Mouse (Mus musculus) hindbrain, embryonic 14.5 days (tissue): ENCODE results near the gene Pnpla6. TPM values are rescaled to one million over a fixed set of nuclear protein-coding genes. Genes with fewer than 3 reads are reported as not detected.
"Not testable (repeated sequence)": the region's sequence is repeated elsewhere in the genome, so short reads cannot be mapped to it uniquely, and the experiment has no call there.

Source experiments
- ATAC-seq: fragments of 200-750 bp; cut with Nextera tagmentation; 2 replicates; pipeline ENCODE4 v1.8.0; 2017; ENCODE audit warnings: moderate number of reproducible peaks, mild to moderate bottlenecking, moderate TSS enrichment, moderate library complexity; ENCODE audit not compliant: low FRiP score
- DNase-seq: peaks from one replicate; pipeline ENCODE4 v3.0.0-alpha.2; 2015; ENCODE audit warnings: low spot score
- H3K27ac ChIP-seq: fragments of 300-500 bp; sonication (generic); 2 replicates; pipeline ENCODE4 v1.5.1; 2014; ENCODE audit warnings: mild to moderate bottlenecking, moderate library complexity
- H3K27me3 ChIP-seq: fragments of 300-500 bp; sonication (generic); 2 replicates; pipeline ENCODE4 v1.6.1; 2014; ENCODE audit warnings: mild to moderate bottlenecking, low read length, mixed read lengths; ENCODE audit not compliant: control insufficient read depth, insufficient read depth
- H3K36me3 ChIP-seq: fragments of 300-500 bp; sonication (generic); replicated peaks from 2 replicates; pipeline ENCODE4 v1.6.1; 2014; ENCODE audit not compliant: control insufficient read depth, insufficient read depth
- H3K4me1 ChIP-seq: fragments of 300-500 bp; sonication (generic); replicated peaks from 2 replicates; pipeline ENCODE4 v1.6.1; 2014; ENCODE audit warnings: antibody characterized with exemption, low read length, mixed read lengths; ENCODE audit not compliant: control insufficient read depth, insufficient read depth
- H3K4me2 ChIP-seq: fragments of 300-500 bp; sonication (generic); replicated peaks from 2 replicates; pipeline ENCODE4 v1.6.1; 2014; ENCODE audit warnings: mild to moderate bottlenecking, moderate library complexity
- H3K4me3 ChIP-seq: fragments of 300-500 bp; sonication (generic); replicated peaks from 2 replicates; pipeline ENCODE4 v1.5.1; 2014; ENCODE audit warnings: mild to moderate bottlenecking, low read length
- H3K9ac ChIP-seq: fragments of 300-500 bp; sonication (generic); 2 replicates; pipeline ENCODE4 v1.6.1; 2014
- H3K9me3 ChIP-seq: fragments of 300-500 bp; sonication (generic); 2 replicates; pipeline ENCODE4 v1.6.1; 2016; ENCODE audit warnings: low read length; ENCODE audit not compliant: control insufficient read depth
- WGBS: fragments of 180-500 bp; shearing (Covaris S2); extraction: QIAGEN DNeasy Blood & Tissue Kit; methylation state at CpG from one replicate; pipeline ENCODE4 v1.1.7; 2014; 5-methylcytosine and 5-hydroxymethylcytosine counted together
- polyA plus RNA-seq: library from polyadenylated mRNA; unstranded; fragments of >200 nt; fragmentation: Nextera tagmentation; extraction: Ambion mirVana; gene quantifications from 2 replicates; pipeline ENCODE4 v1.2.1, GENCODE M21; 2014

Gene Pnpla6
- polyA plus RNA-seq, 1 experiment from 2014 or later: 36.5 TPM

- no peak; the same call in 1 of the 2 replicates for ATAC-seq
- Histone ChIP-seq H3K27ac (no peak within 1 kb of the TSS), H3K4me1 (no peaks in the 10 kb centered on the region), H3K36me3 (no peaks in the 10 kb centered on the region), H3K9me3 (no peaks in the 10 kb centered on the region), H3K9ac (peak within 1 kb of the TSS; percentile 1; the same call in 1 of the 2 replicates), H3K4me3 (no peak within 1 kb of the TSS), H3K4me2 (peak within 1 kb of the TSS; percentile 29), H3K27me3 (no peaks in the 10 kb centered on the region)
- WGBS: 1% methylated on average over 12 of the region's 12 CpGs
- DNase-seq: no peak
These were observed 52.6 kb downstream of the Pnpla6 start, which contains the start of gene C330021F23Rik for GRCm38 (mm10) chr8:3567641-3568371. TSS of gene C330021F23Rik (plus strand) at chr8:3567990.

GRCm38 (mm10) chr8:3568378-3568777 is 53.2 kb downstream of the Pnpla6 start:
- no peak for DNase-seq
- H3K4me1 ChIP-seq: no peaks in the 10 kb centered on the region
- H3K27me3 ChIP-seq: no peaks in the 10 kb centered on the region
- no peaks in the 10 kb centered on the region for H3K36me3 ChIP-seq
- H3K9ac ChIP-seq: no peak overlapping the region
- 6% methylated on average over 7 of the region's 7 CpGs for WGBS
- peak overlapping the region; percentile 29; the same call in 1 of the 2 replicates for H3K4me2 ChIP-seq
- no peaks in the 10 kb centered on the region for H3K9me3 ChIP-seq
- no peak overlapping the region for H3K4me3 ChIP-seq
- H3K27ac ChIP-seq: no peak overlapping the region
- no peak for ATAC-seq

- WGBS: 91% methylated on average over 5 of the region's 5 CpGs
- Histone ChIP-seq H3K9me3 (no peaks in the 10 kb centered on the region), H3K27ac (no peak overlapping the region), H3K4me2 (no peak overlapping the region), H3K9ac (no peak overlapping the region), H3K27me3 (no peaks in the 10 kb centered on the region), H3K4me1 (no peaks in the 10 kb centered on the region), H3K4me3 (no peak overlapping the region), H3K36me3 (no peaks in the 10 kb centered on the region)
- DNase-seq (no peak), ATAC-seq (no peak)
These were observed 54.6 kb downstream of the Pnpla6 start for GRCm38 (mm10) chr8:3569784-3570183.

GRCm38 (mm10) chr8:3574546-3574945 is 59.4 kb downstream of the Pnpla6 start:
- 97% methylated on average over 3 of the region's 3 CpGs for WGBS
- H3K9ac ChIP-seq: no peak overlapping the region

GRCm38 (mm10) chr8:3576211-3576960 is 61.2 kb downstream of the Pnpla6 start:
- H3K36me3 ChIP-seq: no peaks in the 10 kb centered on the region
- no peak overlapping the region for H3K27ac ChIP-seq
- no peaks in the 10 kb centered on the region for H3K9me3 ChIP-seq
- no peak for DNase-seq
- H3K4me3 ChIP-seq: no peak overlapping the region
- H3K4me2 ChIP-seq: no peak overlapping the region
- no peak overlapping the region for H3K9ac ChIP-seq
- no peaks in the 10 kb centered on the region for H3K27me3 ChIP-seq
- ATAC-seq: no peak
- H3K4me1 ChIP-seq: no peaks in the 10 kb centered on the region
- WGBS: 82% methylated on average over 15 of the region's 15 CpGs

More at GRCm38 (mm10) chr8:3574546-3574945, 59.4 kb downstream of the Pnpla6 start:
- H3K9me3 ChIP-seq: no peaks in the 10 kb centered on the region
- no peak overlapping the region for H3K27ac ChIP-seq
- no peaks in the 10 kb centered on the region for H3K27me3 ChIP-seq
- no peak overlapping the region for H3K4me2 ChIP-seq
- DNase-seq (no peak), ATAC-seq (no peak)
- H3K4me1 ChIP-seq: no peaks in the 10 kb centered on the region
- no peak overlapping the region for H3K4me3 ChIP-seq
- no peaks in the 10 kb centered on the region for H3K36me3 ChIP-seq

- no peak overlapping the region for H3K27ac ChIP-seq
- H3K4me3 ChIP-seq: no peak overlapping the region
- ATAC-seq (no peak), DNase-seq (no peak)
- H3K9me3 ChIP-seq: no peaks in the 10 kb centered on the region
- 80% methylated on average over 9 of the region's 9 CpGs for WGBS
- no peak overlapping the region for H3K9ac ChIP-seq
- no peaks in the 10 kb centered on the region for H3K27me3 ChIP-seq
- no peak overlapping the region for H3K4me2 ChIP-seq
- no peaks in the 10 kb centered on the region for H3K4me1 ChIP-seq
- H3K36me3 ChIP-seq: no peaks in the 10 kb centered on the region
These were observed 64.5 kb downstream of the Pnpla6 start for GRCm38 (mm10) chr8:3579390-3580364.

GRCm38 (mm10) chr8:3581961-3582360 is 66.8 kb downstream of the Pnpla6 start:
- not testable (repeated sequence) for H3K36me3 ChIP-seq, H3K9ac ChIP-seq, H3K27ac ChIP-seq, H3K27me3 ChIP-seq, H3K4me3 ChIP-seq, ATAC-seq, H3K9me3 ChIP-seq, H3K4me1 ChIP-seq, H3K4me2 ChIP-seq, DNase-seq
- WGBS: 88% methylated on average over 1 of the region's 3 CpGs

- Histone ChIP-seq H3K27me3 (no peaks in the 10 kb centered on the region), H3K27ac (no peak overlapping the region)
- no peak for ATAC-seq
These were observed 71.3 kb downstream of the Pnpla6 start for GRCm38 (mm10) chr8:3586452-3586851.

More at GRCm38 (mm10) chr8:3586452-3586851, 71.3 kb downstream of the Pnpla6 start:
- no peak overlapping the region for H3K9ac ChIP-seq
- DNase-seq: no peak
- H3K4me3 ChIP-seq: no peak overlapping the region
- 98% methylated on average over 2 of the region's 2 CpGs for WGBS
- no peak overlapping the region for H3K4me2 ChIP-seq
- no peaks in the 10 kb centered on the region for H3K36me3 ChIP-seq
- no peaks in the 10 kb centered on the region for H3K4me1 ChIP-seq
- no peaks in the 10 kb centered on the region for H3K9me3 ChIP-seq
